In genomic region chr9:117020216-117020615, GRCm38 (mm10) we compare ENCODE assay signal across 28 mouse cellular contexts.
"Had no signal": no experiment of that assay in that cellular context is flagged by ENCODE, and none has a peak within 500 bp of the region (broad histone marks: within the 10 kb centered on the region; RNA-seq: fewer than 3 reads in every experiment).

No protein-coding gene starts in this region.

- H3K36me3 ChIP-seq: embryonic facial prominence, embryonic 10.5 days; embryonic facial prominence, embryonic 12.5 days; embryonic facial prominence, embryonic 13.5 days; embryonic facial prominence, embryonic 15.5 days; forebrain, embryonic 10.5 days; forebrain, embryonic 12.5 days; forebrain, embryonic 15.5 days had no signal

- DNase-seq: cerebellum, adult 18-20 months; cerebellum, adult 2 months; cerebellum, adult 8-10 months; cerebellum, adult 9-10 months; cerebellum, adult 9-11 months; cerebellum, postnatal 10 days; cerebellum, postnatal 14 days; cerebellum, postnatal 25 days; cerebellum, postnatal 36 days; embryo, embryonic 11 days; forebrain, postnatal 0 days; gastrocnemius, adult 2 months; gastrocnemius, postnatal 10 days; gastrocnemius, postnatal 14 days; gastrocnemius, postnatal 25 days; gastrocnemius, postnatal 36 days; heart, adult 18-20 months had no signal

- H3K27me3 ChIP-seq: embryonic facial prominence, embryonic 12.5 days; embryonic facial prominence, embryonic 13.5 days; embryonic facial prominence, embryonic 15.5 days; forebrain, embryonic 12.5 days; forebrain, embryonic 13.5 days; forebrain, embryonic 15.5 days had no signal

- ATAC-seq: forebrain, embryonic 13.5 days; forebrain, embryonic 14.5 days; forebrain, embryonic 15.5 days; forebrain, embryonic 16.5 days; forebrain, postnatal 0 days had no signal

- H3K4me1 ChIP-seq: forebrain, embryonic 15.5 days had no signal

- H3K9me3 ChIP-seq: embryonic facial prominence, embryonic 10.5 days; embryonic facial prominence, embryonic 12.5 days; embryonic facial prominence, embryonic 13.5 days; embryonic facial prominence, embryonic 15.5 days; forebrain, embryonic 10.5 days; forebrain, embryonic 12.5 days; forebrain, embryonic 13.5 days; forebrain, embryonic 15.5 days had no signal

- H3K4me3 ChIP-seq: embryonic facial prominence, embryonic 10.5 days; embryonic facial prominence, embryonic 12.5 days; embryonic facial prominence, embryonic 13.5 days; embryonic facial prominence, embryonic 15.5 days; erythroblast, embryonic 14.5 days; forebrain, embryonic 10.5 days; forebrain, embryonic 12.5 days; forebrain, embryonic 13.5 days; forebrain, embryonic 15.5 days; gastrocnemius, adult 2 months had no signal

- H3K27ac ChIP-seq: embryonic facial prominence, embryonic 12.5 days; embryonic facial prominence, embryonic 13.5 days; embryonic facial prominence, embryonic 15.5 days; forebrain, embryonic 12.5 days; forebrain, embryonic 13.5 days; forebrain, embryonic 15.5 days had no signal

- H3K4me2 ChIP-seq: embryonic facial prominence, embryonic 12.5 days; embryonic facial prominence, embryonic 13.5 days; embryonic facial prominence, embryonic 15.5 days; forebrain, embryonic 12.5 days; forebrain, embryonic 13.5 days; forebrain, embryonic 15.5 days had no signal

- H3K9ac ChIP-seq: embryonic facial prominence, embryonic 12.5 days; embryonic facial prominence, embryonic 13.5 days; embryonic facial prominence, embryonic 15.5 days; forebrain, embryonic 12.5 days; forebrain, embryonic 13.5 days; forebrain, embryonic 15.5 days; forebrain, postnatal 0 days had no signal
